Mouse (Mus musculus): ENCODE data around the gene Mcm3ap.

DNA sequence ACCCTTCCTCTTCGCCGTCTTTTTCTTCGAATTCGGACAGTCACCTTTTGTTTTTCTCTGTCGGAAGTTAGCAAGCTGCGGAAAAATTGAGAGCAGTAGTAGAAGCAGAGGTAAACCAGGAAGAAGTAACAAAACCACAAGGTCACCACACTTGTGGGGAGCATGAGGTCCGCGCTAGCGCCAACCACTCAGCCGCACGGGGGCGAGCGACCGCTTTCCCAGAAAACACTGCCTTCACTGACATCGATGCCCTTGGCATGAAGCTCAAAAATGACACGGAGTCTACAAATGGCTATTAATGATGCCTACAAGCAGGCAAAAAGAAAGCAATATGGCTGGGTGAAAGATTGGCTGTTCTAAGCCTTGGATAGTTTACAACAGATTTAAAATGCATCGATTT lies 28.4 kb upstream of the Mcm3ap start, which contains the start of gene AC141477.1:
- TF ChIP-seq CTCF (IDR thresholded peaks at IDR 0.05; ENCODE audit: low read depth) (no peak), EP300 (IDR thresholded peaks at IDR 0.05; ENCODE audit: low read depth) (no peak)

All from liver, embryonic 14.5 days (tissue).